Mouse (Mus musculus) left cerebral cortex, adult 11 months (tissue): ENCODE results near the gene Mn1.
A peak's percentile ranks its signal among the peaks of the same experiment; 100 is the strongest.

ENCODE experiments used
- DNase-seq: peaks from one replicate; pipeline ENCODE4 v3.0.0; 2022; ENCODE audit warnings: low spot score

Gene Mn1

GRCm38 (mm10) chr5:111432842-111433241 lies 15.7 kb downstream of the Mn1 start:
- DNase-seq: no peak

GRCm38 (mm10) chr5:111434342-111434842 lies 17.2 kb downstream of the Mn1 start:
- DNase-seq: no peak

- no peak for DNase-seq
These were observed 19.1 kb downstream of the Mn1 start for GRCm38 (mm10) chr5:111436260-111436659.

GRCm38 (mm10) chr5:111437205-111437604 lies 20.0 kb downstream of the Mn1 start:
- DNase-seq: no peak

GRCm38 (mm10) chr5:111438336-111438735 lies 21.2 kb downstream of the Mn1 start:
- DNase-seq: no peak

- DNase-seq: no peak
These were observed 21.7 kb downstream of the Mn1 start for GRCm38 (mm10) chr5:111438821-111439220.

GRCm38 (mm10) chr5:111440264-111440663 lies 23.1 kb downstream of the Mn1 start:
- no peak for DNase-seq

- no peak for DNase-seq
These were observed 25.1 kb downstream of the Mn1 start for GRCm38 (mm10) chr5:111442151-111442871.

GRCm38 (mm10) chr5:111443636-111444035 lies 26.5 kb downstream of the Mn1 start:
- no peak for DNase-seq

- no peak for DNase-seq
These were observed 27.2 kb downstream of the Mn1 start for GRCm38 (mm10) chr5:111444361-111444760.

GRCm38 (mm10) chr5:111446652-111447051 lies 29.5 kb downstream of the Mn1 start:
- DNase-seq: no peak

GRCm38 (mm10) chr5:111449700-111450099 lies 32.5 kb downstream of the Mn1 start:
- DNase-seq: peak; percentile 63

- no peak for DNase-seq
These were observed 37.1 kb downstream of the Mn1 start for GRCm38 (mm10) chr5:111454240-111454639.

GRCm38 (mm10) chr5:111454876-111455275 lies 37.7 kb downstream of the Mn1 start:
- DNase-seq: no peak

- no peak for DNase-seq
These were observed 41.5 kb downstream of the Mn1 start for GRCm38 (mm10) chr5:111458675-111459074.

- DNase-seq: no peak
These were observed 48.7 kb downstream of the Mn1 start for GRCm38 (mm10) chr5:111465811-111466299.

- DNase-seq: no peak
These were observed 49.3 kb downstream of the Mn1 start for GRCm38 (mm10) chr5:111466429-111466828.

- DNase-seq: no peak
These were observed 50.5 kb downstream of the Mn1 start for GRCm38 (mm10) chr5:111467699-111468098.

- no peak for DNase-seq
These were observed 52.2 kb downstream of the Mn1 start for GRCm38 (mm10) chr5:111469195-111469882.

GRCm38 (mm10) chr5:111470875-111471274 lies 53.7 kb downstream of the Mn1 start:
- no peak for DNase-seq

- DNase-seq: peak; percentile 80
These were observed 56.3 kb downstream of the Mn1 start for GRCm38 (mm10) chr5:111473425-111473824.

- no peak for DNase-seq
These were observed 58.6 kb downstream of the Mn1 start for GRCm38 (mm10) chr5:111475721-111476120.

GRCm38 (mm10) chr5:111476141-111476540 lies 59.0 kb downstream of the Mn1 start:
- no peak for DNase-seq
